Mouse (Mus musculus) brain, embryonic 14.5 days (tissue): ENCODE measurements at regions not wholly inside any gene's neighbourhood (a gene's known extent, or its start where the extent isn't known, plus 50 kb on each side); places are given as distances from the start of the nearest gene placed in this dataset.

ENCODE experiments used
- DNase-seq: peaks from one replicate; pipeline ENCODE4 v3.0.0-alpha.2; 2011; ENCODE audit warnings: low read depth
- CTCF ChIP-seq: fragments of 200-500 bp; IDR thresholded peaks from 2 replicates; pipeline ENCODE4 v1.5.1; 2012; ENCODE audit warnings: inconsistent platforms, mild to moderate bottlenecking, moderate library complexity, borderline replicate concordance; ENCODE audit not compliant: insufficient read depth, insufficient read length; ENCODE audit errors: extremely low read depth
- POLR2A ChIP-seq: fragments of 200-500 bp; IDR thresholded peaks from 2 replicates; pipeline ENCODE4 v1.6.1; 2012; ENCODE audit warnings: mild to moderate bottlenecking, inconsistent platforms, borderline replicate concordance; ENCODE audit not compliant: poor library complexity, insufficient read depth, insufficient read length, severe bottlenecking; ENCODE audit errors: extremely low read depth

GRCm38 (mm10) chr5:43360298-43360697, 127.3 kb downstream of the Cpeb2 start:
- TF ChIP-seq CTCF (peak; percentile 65; the same call in 1 of the 2 replicates), POLR2A (no peak)
- peak; percentile 86 for DNase-seq

- TF ChIP-seq POLR2A: no peak
- TF ChIP-seq CTCF: no peak
- DNase-seq: no peak
Observed at GRCm38 (mm10) chr5:43361026-43361425, 128.1 kb downstream of the Cpeb2 start.

- TF ChIP-seq POLR2A (no peak), CTCF (no peak)
- DNase-seq: no peak
Observed at GRCm38 (mm10) chr5:43372385-43372784, 139.4 kb downstream of the Cpeb2 start.

- DNase-seq: no peak
- no peak for TF ChIP-seq POLR2A
Observed at GRCm38 (mm10) chr5:43384689-43385375, 130.5 kb upstream of the C1qtnf7 start.

- no peak for DNase-seq
Observed at GRCm38 (mm10) chr5:43390997-43391396, 124.3 kb upstream of the C1qtnf7 start.

GRCm38 (mm10) chr5:43391412-43392029, 123.8 kb upstream of the C1qtnf7 start:
- TF ChIP-seq CTCF (peak; percentile 75), POLR2A (no peak)
- DNase-seq: peak; percentile 82

More at GRCm38 (mm10) chr5:43390997-43391396, 124.3 kb upstream of the C1qtnf7 start:
- TF ChIP-seq CTCF (no peak), POLR2A (no peak)

GRCm38 (mm10) chr5:43392908-43393545, 122.3 kb upstream of the C1qtnf7 start:
- DNase-seq: peak; percentile 51

GRCm38 (mm10) chr5:43417259-43417658, 98.1 kb upstream of the C1qtnf7 start:
- no peak for TF ChIP-seq POLR2A
- TF ChIP-seq CTCF: no peak
- DNase-seq: no peak

More at GRCm38 (mm10) chr5:43392908-43393545, 122.3 kb upstream of the C1qtnf7 start:
- no peak for TF ChIP-seq POLR2A
- no peak for TF ChIP-seq CTCF

- TF ChIP-seq CTCF (peak; percentile 77; the same call in 1 of the 2 replicates), POLR2A (no peak)
- peak; percentile 92 for DNase-seq
Observed at GRCm38 (mm10) chr5:43422815-43423687, 92.3 kb upstream of the C1qtnf7 start.

GRCm38 (mm10) chr5:43424551-43425257, 90.6 kb upstream of the C1qtnf7 start:
- no peak for DNase-seq
- no peak for TF ChIP-seq CTCF
- no peak for TF ChIP-seq POLR2A
